Mouse (Mus musculus): ENCODE measurements around the gene Olfr1135. TPM values are rescaled to one million over a fixed set of nuclear protein-coding genes. Genes with fewer than 3 reads are reported as not detected.

The Olfr1135 gene
- polyA plus RNA-seq, 1 experiment from 2014 or later: not detected

Other genes with a start within 250 kb of the Olfr1135 start
- not detected in 2 replicates for gene Olfr1124, start 243.4 kb downstream of the Olfr1135 start, polyA plus RNA-seq (2014; fragmentation: Nextera tagmentation; extraction: Ambion mirVana)
- gene Olfr1126, start 219.7 kb downstream of the Olfr1135 start, polyA plus RNA-seq (2014; fragmentation: Nextera tagmentation; extraction: Ambion mirVana): not detected in 2 replicates
- not detected in 2 replicates for gene Pramel7, start 176.6 kb downstream of the Olfr1135 start, polyA plus RNA-seq (2014; fragmentation: Nextera tagmentation; extraction: Ambion mirVana)
- gene Pramel6, start 167.1 kb downstream of the Olfr1135 start, polyA plus RNA-seq (2014; fragmentation: Nextera tagmentation; extraction: Ambion mirVana): not detected in 2 replicates
- gene Olfr153, start 141.9 kb downstream of the Olfr1135 start, polyA plus RNA-seq (2014; fragmentation: Nextera tagmentation; extraction: Ambion mirVana): not detected in 2 replicates
- gene Olfr1128, start 128.1 kb downstream of the Olfr1135 start, polyA plus RNA-seq (2014; fragmentation: Nextera tagmentation; extraction: Ambion mirVana): not detected in 2 replicates
- not detected in 2 replicates for gene Olfr1129, start 99.8 kb downstream of the Olfr1135 start, polyA plus RNA-seq (2014; fragmentation: Nextera tagmentation; extraction: Ambion mirVana)
- not detected in 2 replicates for gene Olfr1130, start 67.5 kb downstream of the Olfr1135 start, polyA plus RNA-seq (2014; fragmentation: Nextera tagmentation; extraction: Ambion mirVana)
- not detected in 2 replicates for gene Olfr1131, start 46.6 kb downstream of the Olfr1135 start, polyA plus RNA-seq (2014; fragmentation: Nextera tagmentation; extraction: Ambion mirVana)
- gene Olfr1132, start 36.1 kb downstream of the Olfr1135 start, polyA plus RNA-seq (2014; fragmentation: Nextera tagmentation; extraction: Ambion mirVana): not detected in 2 replicates
- gene Olfr1133, start 26.3 kb downstream of the Olfr1135 start, polyA plus RNA-seq (2014; fragmentation: Nextera tagmentation; extraction: Ambion mirVana): not detected in 2 replicates
- not detected in 2 replicates for gene Olfr1134, start 15.2 kb downstream of the Olfr1135 start, polyA plus RNA-seq (2014; fragmentation: Nextera tagmentation; extraction: Ambion mirVana)
- not detected in 2 replicates for gene Olfr1136, start 20.3 kb upstream of the Olfr1135 start, polyA plus RNA-seq (2014; fragmentation: Nextera tagmentation; extraction: Ambion mirVana)
- gene Olfr1137, start 39.5 kb upstream of the Olfr1135 start, polyA plus RNA-seq (2014; fragmentation: Nextera tagmentation; extraction: Ambion mirVana): not detected in 2 replicates
- not detected in 2 replicates for gene Olfr1138, start 66.3 kb upstream of the Olfr1135 start, polyA plus RNA-seq (2014; fragmentation: Nextera tagmentation; extraction: Ambion mirVana)
- not detected in 2 replicates for gene Olfr1140, start 70.1 kb upstream of the Olfr1135 start, polyA plus RNA-seq (2014; fragmentation: Nextera tagmentation; extraction: Ambion mirVana)
- gene Olfr1141, start 80.3 kb upstream of the Olfr1135 start, polyA plus RNA-seq (2014; fragmentation: Nextera tagmentation; extraction: Ambion mirVana): not detected in 2 replicates
- gene Olfr152, start 105.8 kb upstream of the Olfr1135 start, polyA plus RNA-seq (2014; fragmentation: Nextera tagmentation; extraction: Ambion mirVana): not detected in 2 replicates
- gene Olfr1143, start 126.9 kb upstream of the Olfr1135 start, polyA plus RNA-seq (2014; fragmentation: Nextera tagmentation; extraction: Ambion mirVana): not detected in 2 replicates
- gene Olfr1145, start 136.2 kb upstream of the Olfr1135 start, polyA plus RNA-seq (2014; fragmentation: Nextera tagmentation; extraction: Ambion mirVana): not detected in 2 replicates
- not detected in 2 replicates for gene Olfr1148, start 156.9 kb upstream of the Olfr1135 start, polyA plus RNA-seq (2014; fragmentation: Nextera tagmentation; extraction: Ambion mirVana)
- gene Olfr1150-ps1, start 170.3 kb upstream of the Olfr1135 start, polyA plus RNA-seq (2014; fragmentation: Nextera tagmentation; extraction: Ambion mirVana): not detected in 2 replicates
- not detected in 2 replicates for gene Olfr1151, start 182.2 kb upstream of the Olfr1135 start, polyA plus RNA-seq (2014; fragmentation: Nextera tagmentation; extraction: Ambion mirVana)
- gene Olfr1152, start 192.8 kb upstream of the Olfr1135 start, polyA plus RNA-seq (2014; fragmentation: Nextera tagmentation; extraction: Ambion mirVana): not detected in 2 replicates
- gene Olfr1153, start 221.3 kb upstream of the Olfr1135 start, polyA plus RNA-seq (2014; fragmentation: Nextera tagmentation; extraction: Ambion mirVana): not detected in 2 replicates
- gene Olfr1154, start 231.5 kb upstream of the Olfr1135 start, polyA plus RNA-seq (2014; fragmentation: Nextera tagmentation; extraction: Ambion mirVana): not detected in 2 replicates

Measured in hindbrain, embryonic 14.5 days (tissue).